ENCODE assay signal across 9 mouse cellular contexts in genomic region chr11:44496217-44496616, GRCm38 (mm10). TPM values are rescaled to one million over a fixed set of nuclear protein-coding genes. Genes with fewer than 3 reads are reported as not detected.
DNase-seq lines count a peak whose midpoint lies in the region; ATAC-seq and TF ChIP-seq lines count a peak whose summit lies in the region.
"Had no signal": no experiment of that assay in that cellular context is flagged by ENCODE, and none has a peak within 500 bp of the region (broad histone marks: within the 10 kb centered on the region; RNA-seq: fewer than 3 reads in every experiment).

No protein-coding gene starts in this region.

- H3K4me1 ChIP-seq in lung, embryonic 14.5 days (ENCODE audit: insufficient read depth), result no peaks in the 10 kb centered on the region

- no peak overlapping the region for H3K4me3 ChIP-seq in lung, embryonic 14.5 days (ENCODE audit: low read depth, low read length)
- H3K4me3 ChIP-seq: limb, embryonic 12.5 days had no signal

- 41% methylated on average over 3 of the region's 3 CpGs for WGBS in lung, embryonic 14.5 days

- 0 out of 2 replicates have a peak, but pooled peaks have one; percentile 31 for ATAC-seq in lung, embryonic 14.5 days (ENCODE audit: insufficient read depth)

- peak; percentile 19 for DNase-seq in adrenal gland, postnatal 10 days
- no peak for DNase-seq in adrenal gland, adult 18-20 months (ENCODE audit: low spot score in 2 of 2)
- DNase-seq in urinary bladder, postnatal 14 days (ENCODE audit: low spot score), result peak; percentile 16
- no peak for DNase-seq in urinary bladder, postnatal 4 days (ENCODE audit: low spot score in 2 of 2)
- peak; percentile 19 for DNase-seq in lung, embryonic 14.5 days
- peak; percentile 81 for DNase-seq in thymus, postnatal 25 days
- no peak for DNase-seq in right cerebral cortex, postnatal 4 days
- DNase-seq in urinary bladder, postnatal 25 days (ENCODE audit: low spot score), result no peak

- no peaks in the 10 kb centered on the region for H3K9me3 ChIP-seq in lung, embryonic 14.5 days (ENCODE audit: low read depth, low read length)
- H3K9me3 ChIP-seq: limb, embryonic 12.5 days had no signal

- H3K4me2 ChIP-seq in lung, embryonic 14.5 days, result no peak overlapping the region
- H3K4me2 ChIP-seq: limb, embryonic 12.5 days had no signal

- no peaks in the 10 kb centered on the region for H3K27me3 ChIP-seq in lung, embryonic 14.5 days (ENCODE audit: insufficient read depth, low read length)
- H3K27me3 ChIP-seq: limb, embryonic 12.5 days had no signal

- TF ChIP-seq CTCF in lung, embryonic 14.5 days (IDR thresholded peaks at IDR 0.05; ENCODE audit: low read depth), result no peak

- H3K9ac ChIP-seq in lung, embryonic 14.5 days, result no peak overlapping the region
- H3K9ac ChIP-seq: limb, embryonic 12.5 days had no signal

- H3K36me3 ChIP-seq in lung, embryonic 14.5 days (ENCODE audit: insufficient read depth), result no peaks in the 10 kb centered on the region
- H3K36me3 ChIP-seq: limb, embryonic 12.5 days had no signal

- peak overlapping the region; percentile 12; the same call in 1 of the 2 replicates for H3K27ac ChIP-seq in lung, embryonic 14.5 days (ENCODE audit: low read depth)
- H3K27ac ChIP-seq: limb, embryonic 12.5 days had no signal

RNA-seq across cellular contexts. Expression of gene Rnf145, which starts 22.5 kb away (rescaled TPM):
- 10 to 100 TPM; 49.3 to 74.8 TPM for total RNA-seq in adrenal gland, postnatal 10 days (2021)
- total RNA-seq in adrenal gland, adult 18-20 months (2021), result 10 to 100 TPM; 47.2 to 61.7 TPM
- polyA plus RNA-seq in lung, embryonic 14.5 days (2014; fragmentation: Nextera tagmentation; extraction: Ambion mirVana), result 85.7 and 89.5 TPM in 2 replicates

RNA-seq across cellular contexts. Expression of gene Ublcp1, which starts 25.9 kb away (rescaled TPM):
- total RNA-seq in adrenal gland, postnatal 10 days (2021), result 10 to 100 TPM; 37.1 to 39.6 TPM
- 10 to 100 TPM; 35.5 to 46.2 TPM for total RNA-seq in adrenal gland, adult 18-20 months (2021)
- polyA plus RNA-seq in lung, embryonic 14.5 days (2014; fragmentation: Nextera tagmentation; extraction: Ambion mirVana), result 68.6 and 73.1 TPM in 2 replicates

Comparison
In these comparisons a context has a peak if more than half of its experiments do, and no peak if none do; other contexts are left out.
1. DNase-seq: peak in adrenal gland, postnatal 10 days (single experiment), urinary bladder, postnatal 14 days (single experiment), lung, embryonic 14.5 days (single experiment) and thymus, postnatal 25 days (single experiment); none in adrenal gland, adult 18-20 months (0 of 2), urinary bladder, postnatal 4 days (0 of 2), right cerebral cortex, postnatal 4 days (single experiment) and urinary bladder, postnatal 25 days (single experiment).